Mouse (Mus musculus) retina, postnatal 1 day (tissue): ENCODE results near the gene Gas2l2.

Experiments used
- DNase-seq: peaks from one replicate; pipeline ENCODE4 v3.0.0-alpha.2; 2012

The Gas2l2 gene

DNA sequence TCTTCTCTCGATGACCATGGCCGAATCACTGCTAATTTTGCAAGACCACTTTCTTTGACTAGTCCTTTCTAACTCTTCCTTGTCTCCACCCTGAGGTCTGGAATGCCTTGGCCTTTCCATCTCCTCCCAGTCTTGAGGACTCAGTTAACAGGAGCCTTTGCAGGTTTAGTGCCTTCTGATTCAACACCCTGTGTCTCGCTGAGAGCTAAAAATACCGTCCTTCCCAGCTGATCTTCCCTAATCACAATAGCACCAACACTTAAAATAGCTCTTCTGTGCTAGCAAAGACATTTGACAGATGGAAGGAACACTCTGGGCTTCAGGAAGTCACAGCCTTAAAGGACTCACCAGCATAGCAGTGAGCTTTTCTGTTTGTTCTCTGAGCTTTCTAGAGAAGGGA is 36.2 kb downstream of the Gas2l2 start:
- no peak for DNase-seq

DNA sequence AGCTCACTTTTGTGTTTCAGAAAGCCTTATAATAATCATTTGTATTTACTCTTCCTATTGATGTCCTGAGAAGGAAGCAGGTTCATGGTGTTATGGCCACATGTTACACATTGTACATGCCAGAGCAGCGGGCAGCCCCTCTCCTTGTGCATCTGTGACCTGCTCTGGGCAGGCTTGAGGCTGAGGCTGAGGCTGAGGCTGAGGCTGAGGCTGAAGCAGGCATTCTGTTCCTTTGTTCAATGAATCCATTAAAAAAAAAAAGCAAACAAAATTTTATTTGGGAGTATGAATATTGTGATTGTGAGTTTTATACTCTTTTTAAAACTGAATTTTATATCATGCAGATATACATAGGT is 45.7 kb downstream of the Gas2l2 start:
- DNase-seq = no peak

DNA sequence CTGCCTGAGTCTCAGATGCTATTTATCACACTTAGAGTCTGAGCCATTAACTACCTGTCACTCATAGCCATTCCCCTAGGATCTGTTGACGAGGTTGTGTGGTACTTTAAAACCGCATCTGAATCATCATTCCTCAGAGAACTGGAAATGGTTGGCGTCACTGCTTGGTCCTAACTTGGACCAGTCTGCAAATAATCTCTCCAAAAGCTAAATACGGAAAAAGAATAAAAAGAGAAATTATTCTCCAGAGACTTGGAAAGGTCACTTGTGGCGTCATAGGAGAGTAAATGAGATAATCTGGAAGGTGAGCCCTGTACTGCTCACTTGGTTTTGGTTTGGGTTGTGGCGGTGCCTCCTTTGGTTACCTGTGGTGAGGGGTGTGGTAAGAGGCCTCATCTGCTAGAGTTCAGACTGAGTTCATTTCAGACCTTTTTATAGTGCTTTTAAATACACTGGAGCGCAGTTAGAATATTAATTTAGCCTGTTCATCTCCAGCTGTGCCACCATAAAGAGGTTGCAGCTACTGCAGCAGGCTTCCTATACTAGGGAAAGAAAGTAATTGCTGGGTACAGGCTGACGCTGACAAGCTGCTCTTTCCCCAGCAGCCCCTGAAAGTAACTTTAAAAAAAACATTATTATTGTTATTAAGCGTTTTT is 46.3 kb downstream of the Gas2l2 start:
- no peak for DNase-seq

DNA sequence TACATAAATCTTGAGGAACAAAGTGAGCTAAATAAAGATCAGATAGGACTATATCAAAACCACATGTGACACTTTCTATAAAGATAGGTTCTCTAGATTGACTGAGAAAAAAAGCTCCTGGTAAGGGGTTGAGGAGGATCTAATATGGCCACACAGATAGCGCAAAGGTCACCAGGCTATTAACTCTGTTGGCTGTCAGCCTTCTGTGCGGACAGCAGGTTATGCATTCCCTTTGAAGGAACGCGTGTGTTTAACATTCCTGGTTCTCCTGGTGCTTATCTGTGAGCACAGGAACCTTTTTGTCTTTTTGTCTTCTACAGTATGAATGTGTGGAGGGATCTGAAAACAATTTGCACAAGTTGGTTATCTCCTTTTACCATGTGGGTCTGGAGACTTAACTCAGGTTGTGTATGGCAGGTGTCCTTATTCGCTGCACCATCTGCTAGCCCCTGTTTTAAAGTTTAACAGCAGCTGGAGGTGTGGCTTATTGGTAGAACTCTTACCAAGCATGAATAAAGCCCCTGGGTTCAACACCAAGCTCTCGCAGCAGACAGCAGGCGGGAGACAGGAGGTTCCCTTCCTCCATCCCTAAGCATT is 49.4 kb downstream of the Gas2l2 start:
- DNase-seq = no peak
